Mouse (Mus musculus) ES-Bruce4 (cell line): ENCODE data around the gene Cntn4. TPM values are rescaled to one million over a fixed set of nuclear protein-coding genes. Genes with fewer than 3 reads are reported as not detected.

Experiments used
- H3K27ac ChIP-seq: 2 replicates; pipeline ENCODE4 v1.5.1; 2012; ENCODE audit warnings: low read length, inconsistent platforms; ENCODE audit not compliant: insufficient read depth
- H3K27me3 ChIP-seq: 2 replicates; pipeline ENCODE4 v1.6.1; 2012; ENCODE audit warnings: mild to moderate bottlenecking, low read length, inconsistent platforms; ENCODE audit not compliant: control insufficient read depth, poor library complexity, insufficient read depth, severe bottlenecking
- H3K36me3 ChIP-seq: 2 replicates; pipeline ENCODE4 v1.6.1; 2012; ENCODE audit warnings: inconsistent platforms, mild to moderate bottlenecking, low read length, moderate library complexity; ENCODE audit not compliant: control insufficient read depth, poor library complexity, insufficient read depth, severe bottlenecking
- H3K4me1 ChIP-seq: one replicate; pipeline ENCODE4 v1.8.1; 2011; ENCODE audit warnings: low read length; ENCODE audit not compliant: control insufficient read depth, insufficient read depth
- H3K4me3 ChIP-seq: 2 replicates; pipeline ENCODE4 v1.5.1; 2011; ENCODE audit warnings: low read depth, mild to moderate bottlenecking, low read length
- H3K9ac ChIP-seq: 2 replicates; pipeline ENCODE4 v1.6.1; 2012; ENCODE audit warnings: low read depth, mild to moderate bottlenecking, inconsistent platforms; ENCODE audit not compliant: poor library complexity, severe bottlenecking
- H3K9me3 ChIP-seq: replicated peaks from 2 replicates; pipeline ENCODE4 v1.6.1; 2012; ENCODE audit warnings: mild to moderate bottlenecking, low read length, inconsistent platforms; ENCODE audit not compliant: control insufficient read depth, poor library complexity, insufficient read depth, severe bottlenecking
- CTCF ChIP-seq: IDR thresholded peaks from one replicate; pipeline ENCODE4 v1.8.1; 2011; ENCODE audit warnings: low read depth, low read length
- EP300 ChIP-seq: IDR thresholded peaks from 2 replicates; pipeline ENCODE4 v1.6.1; 2011; ENCODE audit warnings: low read depth, low read length; ENCODE audit not compliant: insufficient read depth
- POLR2A ChIP-seq: IDR thresholded peaks from one replicate; pipeline ENCODE4 v1.8.1; 2011; ENCODE audit warnings: low read length; ENCODE audit not compliant: insufficient read depth
- polyA plus RNA-seq: library from polyadenylated mRNA; stranded (reverse); fragments of >200 nt; gene quantifications from 2 replicates; pipeline ENCODE4 v1.2.4, GENCODE M21; 2011; ENCODE audit warnings: low read depth; ENCODE audit not compliant: missing spikeins, insufficient read depth, insufficient read length

The Cntn4 gene
- polyA plus RNA-seq, 1 experiment: not detected

GRCm38 (mm10) chr6:106426615-106427014, 749.2 kb downstream of the Cntn4 start:
- no peaks in the 10 kb centered on the region for H3K27me3 ChIP-seq
- no peaks in the 10 kb centered on the region for H3K4me1 ChIP-seq
- H3K36me3 ChIP-seq: no peaks in the 10 kb centered on the region
- H3K4me3 ChIP-seq: no peak overlapping the region
- H3K9ac ChIP-seq: no peak overlapping the region
- H3K9me3 ChIP-seq: no peaks in the 10 kb centered on the region
- no peak overlapping the region for H3K27ac ChIP-seq
- no peak for TF ChIP-seq CTCF

DNA sequence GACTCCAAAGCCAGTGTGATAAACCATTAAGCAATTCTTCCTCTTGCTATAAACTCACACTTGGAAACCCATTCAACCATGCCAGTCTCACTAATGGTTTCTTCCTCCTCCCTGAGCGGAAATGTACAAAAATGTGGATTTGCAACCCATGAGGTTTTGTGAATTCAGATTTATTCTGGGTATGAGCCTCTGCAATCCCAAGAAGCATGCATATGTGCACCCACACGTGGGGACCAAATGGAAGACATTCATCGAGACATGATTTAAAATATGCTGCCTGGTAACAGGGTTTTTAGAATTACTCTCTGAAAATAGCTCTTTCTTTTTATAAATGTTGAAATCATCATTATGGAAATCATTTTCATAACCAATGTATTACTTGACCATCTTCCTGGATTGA, 754.0 kb downstream of the Cntn4 start:
- no peaks in the 10 kb centered on the region for H3K36me3 ChIP-seq
- TF ChIP-seq CTCF (no peak), POLR2A (no peak), EP300 (no peak)

GRCm38 (mm10) chr6:106440786-106441185, 763.3 kb downstream of the Cntn4 start:
- no peaks in the 10 kb centered on the region for H3K27me3 ChIP-seq
- no peak overlapping the region for H3K9ac ChIP-seq
- H3K27ac ChIP-seq: no peak overlapping the region
- no peak for TF ChIP-seq CTCF
- TF ChIP-seq EP300: no peak
- TF ChIP-seq POLR2A: no peak
- H3K9me3 ChIP-seq: no peaks in the 10 kb centered on the region
- no peaks in the 10 kb centered on the region for H3K4me1 ChIP-seq
- no peak overlapping the region for H3K4me3 ChIP-seq
- no peaks in the 10 kb centered on the region for H3K36me3 ChIP-seq

More for the DNA sequence above, 754.0 kb downstream of the Cntn4 start:
- no peaks in the 10 kb centered on the region for H3K4me1 ChIP-seq
- no peaks in the 10 kb centered on the region for H3K9me3 ChIP-seq
- H3K27me3 ChIP-seq: no peaks in the 10 kb centered on the region
- no peak overlapping the region for H3K27ac ChIP-seq
- H3K9ac ChIP-seq: no peak overlapping the region
- no peak overlapping the region for H3K4me3 ChIP-seq

GRCm38 (mm10) chr6:106441246-106441645, 763.8 kb downstream of the Cntn4 start:
- Histone ChIP-seq H3K36me3 (no peaks in the 10 kb centered on the region), H3K9me3 (no peaks in the 10 kb centered on the region), H3K27ac (no peak overlapping the region), H3K4me3 (no peak overlapping the region), H3K9ac (no peak overlapping the region), H3K27me3 (no peaks in the 10 kb centered on the region), H3K4me1 (no peaks in the 10 kb centered on the region)
- TF ChIP-seq EP300: no peak
- no peak for TF ChIP-seq POLR2A

DNA sequence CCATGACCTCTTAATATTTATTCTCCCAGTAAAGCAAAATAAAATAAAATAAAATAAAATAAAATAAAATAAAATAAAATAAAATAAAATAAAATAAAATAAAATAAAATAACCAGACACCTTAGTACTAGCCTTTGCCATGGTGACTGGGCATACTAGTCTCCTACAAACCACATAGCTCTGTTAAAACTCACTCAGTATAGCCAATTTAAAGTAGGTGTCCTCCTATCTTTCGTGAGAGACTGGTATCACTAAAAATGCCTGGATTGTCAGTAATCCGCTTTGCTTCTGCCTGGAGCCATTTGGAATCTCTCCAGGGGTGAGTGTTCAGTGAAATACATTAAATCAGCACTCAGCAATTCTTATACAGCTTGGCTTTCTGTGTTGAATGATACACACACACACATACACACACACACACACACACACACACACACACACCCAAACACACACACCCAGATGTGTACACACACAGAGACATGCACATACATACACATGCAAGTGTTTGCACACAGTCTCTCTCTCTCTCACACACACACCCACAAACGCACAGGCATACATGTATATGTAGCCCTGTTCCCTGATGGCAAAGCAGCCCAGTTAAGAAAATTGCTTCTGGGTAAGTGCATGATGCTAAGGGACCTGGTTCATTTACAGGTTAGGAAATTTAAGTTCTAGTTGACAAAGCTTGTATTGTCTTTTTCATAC, 776.8 kb downstream of the Cntn4 start:
- Histone ChIP-seq H3K27me3 (no peaks in the 10 kb centered on the region), H3K9ac (no peak overlapping the region), H3K27ac (no peak overlapping the region), H3K4me1 (no peaks in the 10 kb centered on the region), H3K4me3 (no peak overlapping the region), H3K36me3 (no peaks in the 10 kb centered on the region), H3K9me3 (no peaks in the 10 kb centered on the region)
- TF ChIP-seq EP300 (no peak), CTCF (no peak)

DNA sequence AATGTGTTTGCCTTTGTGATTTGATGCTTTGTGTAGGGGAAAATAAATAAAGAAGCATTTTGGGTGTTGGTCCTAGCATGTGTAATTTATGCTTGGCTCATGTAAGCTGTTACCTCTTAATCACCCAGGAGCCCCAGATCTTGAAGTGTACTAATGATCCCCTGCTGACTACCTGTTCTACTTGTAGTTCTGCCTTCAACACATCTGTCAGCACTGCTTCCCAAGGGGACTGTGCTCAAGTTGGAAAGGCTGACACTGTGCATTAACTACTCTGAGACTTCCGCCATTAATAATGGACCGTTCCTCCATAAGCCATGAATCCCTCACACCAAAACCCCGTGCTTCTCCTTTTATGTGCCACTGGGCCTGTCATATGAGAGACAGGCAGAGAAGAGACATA, 778.2 kb downstream of the Cntn4 start:
- Histone ChIP-seq H3K4me3 (no peak overlapping the region), H3K9ac (no peak overlapping the region), H3K4me1 (no peaks in the 10 kb centered on the region), H3K27ac (no peak overlapping the region), H3K36me3 (no peaks in the 10 kb centered on the region), H3K27me3 (no peaks in the 10 kb centered on the region), H3K9me3 (no peaks in the 10 kb centered on the region)
- no peak for TF ChIP-seq EP300
- no peak for TF ChIP-seq CTCF
- TF ChIP-seq POLR2A: no peak
